Mouse (Mus musculus) activated CD4-positive, CD25-positive, alpha-beta regulatory T cell, adult 4 months (primary cell): ENCODE measurements around the gene Trpc4. TPM values are rescaled to one million over a fixed set of nuclear protein-coding genes. Genes with fewer than 3 reads are reported as not detected.

ENCODE experiments used
- ATAC-seq: one replicate; pipeline ENCODE4 v1.8.0; 2017
- polyA plus RNA-seq, 2 experiments: library from polyadenylated mRNA; unstranded; fragments of 100-300 nt; shearing (Covaris generic); gene quantifications; one replicate each; pipeline ENCODE4 v1.2.1; 2017

Trpc4 gene
- polyA plus RNA-seq: not detected

DNA sequence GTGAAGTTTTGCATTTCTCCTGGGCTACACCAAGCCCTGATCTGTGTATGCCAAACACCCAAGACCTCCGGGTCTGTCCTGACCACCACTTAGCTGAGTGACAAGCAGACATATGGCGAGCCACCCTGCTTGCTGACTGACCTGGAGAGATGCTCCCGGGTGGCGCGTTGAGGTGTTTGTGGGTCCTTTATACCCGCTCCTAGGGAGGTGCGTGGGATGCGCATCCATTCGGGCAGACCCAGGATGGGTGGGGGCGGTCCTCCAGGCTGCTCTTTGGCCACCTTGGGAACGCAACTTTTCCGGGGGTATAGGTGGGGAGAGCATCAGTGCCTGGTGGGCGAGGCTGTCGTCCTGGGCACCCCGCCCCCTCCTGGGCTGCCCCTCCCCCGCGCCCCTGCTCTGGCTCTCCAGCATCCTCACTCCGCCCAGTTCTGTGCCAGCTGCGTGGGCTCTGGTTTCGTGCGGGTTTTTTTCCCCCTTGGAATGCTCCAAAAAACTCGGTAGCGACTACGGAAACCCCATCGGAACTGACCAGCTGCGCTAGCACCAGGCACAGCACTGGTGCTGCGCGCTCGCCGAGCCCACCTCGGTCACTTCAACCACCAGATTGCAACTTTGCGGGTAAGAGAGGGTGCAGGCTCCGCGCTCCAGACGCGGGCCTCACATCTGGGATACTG, at the start of gene Trpc4:
Trpc4 (plus strand) TSS at position 397 of the 677 bp plus-strand sequence.
- no peak for ATAC-seq

DNA sequence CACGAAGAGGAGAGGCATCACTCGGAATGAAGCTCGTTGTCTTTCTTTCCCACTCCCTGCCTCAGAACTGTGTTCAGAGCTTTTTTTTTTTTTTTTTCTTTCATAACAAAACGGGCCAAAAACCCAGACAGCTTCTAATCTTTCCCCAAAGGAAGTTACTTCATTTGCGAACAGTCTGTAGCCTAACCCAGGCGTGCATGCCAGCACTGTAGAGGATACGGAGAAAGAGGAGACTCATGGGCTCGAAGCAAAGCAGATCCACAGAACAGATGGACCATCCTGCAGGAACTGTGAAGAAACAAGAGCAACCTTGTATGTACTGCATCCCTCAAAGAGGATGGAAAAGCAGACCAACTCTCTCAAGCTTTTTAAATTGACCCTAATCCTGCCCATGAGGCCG, 44.3 kb upstream of the Trpc4 start:
- ATAC-seq: no peak

DNA sequence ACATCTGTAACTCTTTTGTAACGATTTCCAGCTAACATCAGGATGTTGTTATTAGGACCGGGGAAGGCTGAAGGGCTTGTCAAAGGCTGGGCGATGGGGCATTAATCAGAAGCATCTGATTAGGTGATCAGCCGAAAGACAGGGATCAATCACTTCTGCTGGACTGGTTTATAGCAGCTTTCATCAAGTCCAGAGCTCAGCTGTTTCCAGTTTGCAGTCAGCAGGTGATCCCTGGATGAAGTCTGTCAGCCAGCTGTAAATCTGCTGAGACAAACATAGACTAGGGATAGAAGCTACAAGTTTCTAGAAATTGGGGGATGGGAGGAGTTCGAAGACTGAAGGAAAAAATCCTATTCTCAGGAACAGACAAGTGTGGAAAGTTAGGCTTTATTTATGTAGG, 20.5 kb upstream of the Trpc4 start:
- ATAC-seq: no peak

DNA sequence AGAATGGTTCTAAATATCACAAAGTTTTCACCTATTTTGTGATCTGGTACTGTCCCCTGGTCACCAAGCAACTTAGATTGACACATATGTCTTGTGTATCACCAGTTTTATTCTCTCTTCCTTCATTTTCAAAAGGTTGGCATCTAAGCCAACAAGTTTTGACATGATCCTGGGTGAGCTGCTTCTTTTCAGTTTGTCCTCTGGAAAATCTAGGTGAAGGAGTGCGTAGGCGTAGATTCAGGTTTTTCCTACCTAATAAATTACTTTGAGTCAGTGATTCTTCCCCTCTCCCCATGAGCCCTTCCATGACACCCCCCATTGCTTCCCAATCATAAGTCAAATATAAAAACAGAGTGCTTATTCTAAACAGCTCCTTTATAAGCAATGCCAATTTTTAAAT, 14.5 kb upstream of the Trpc4 start:
- no peak for ATAC-seq

DNA sequence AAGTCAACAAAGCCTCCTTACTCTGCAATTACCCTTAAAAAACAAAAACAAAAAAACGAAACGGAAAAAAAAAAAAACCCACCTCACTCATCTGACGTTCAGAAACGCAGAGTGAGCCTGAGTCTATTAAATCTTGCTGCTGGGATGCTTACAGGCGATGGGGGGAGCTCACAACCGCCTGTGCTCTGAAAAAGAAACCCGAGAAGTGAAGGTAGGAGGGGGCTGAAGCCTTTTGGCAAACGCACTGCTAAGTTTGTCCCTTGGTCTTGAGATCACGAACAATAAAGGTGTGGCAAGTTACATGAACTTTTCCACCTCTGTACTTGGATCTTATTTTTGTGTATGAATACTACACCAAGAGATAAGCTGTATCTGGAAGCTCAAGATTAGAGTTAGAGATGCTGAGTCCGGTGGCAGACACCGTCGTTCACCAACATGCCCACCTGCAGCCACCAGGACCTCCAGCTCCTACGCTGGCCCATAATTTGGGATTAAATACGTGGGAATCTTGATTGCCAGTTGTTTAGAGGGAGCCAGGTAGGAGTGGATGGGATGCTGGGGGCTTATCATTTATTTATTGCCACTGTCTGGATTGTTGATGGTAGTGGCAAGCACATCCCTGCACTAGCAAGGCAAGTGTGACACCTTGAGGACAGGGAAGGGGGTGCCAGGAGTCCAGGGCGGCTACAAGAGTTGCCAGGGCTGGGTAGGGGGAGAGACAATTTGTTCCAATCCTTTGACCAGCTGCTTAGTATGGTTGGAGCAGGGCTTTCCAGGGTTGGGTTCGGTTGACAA, 794 bp upstream of the Trpc4 start:
- ATAC-seq: no peak

DNA sequence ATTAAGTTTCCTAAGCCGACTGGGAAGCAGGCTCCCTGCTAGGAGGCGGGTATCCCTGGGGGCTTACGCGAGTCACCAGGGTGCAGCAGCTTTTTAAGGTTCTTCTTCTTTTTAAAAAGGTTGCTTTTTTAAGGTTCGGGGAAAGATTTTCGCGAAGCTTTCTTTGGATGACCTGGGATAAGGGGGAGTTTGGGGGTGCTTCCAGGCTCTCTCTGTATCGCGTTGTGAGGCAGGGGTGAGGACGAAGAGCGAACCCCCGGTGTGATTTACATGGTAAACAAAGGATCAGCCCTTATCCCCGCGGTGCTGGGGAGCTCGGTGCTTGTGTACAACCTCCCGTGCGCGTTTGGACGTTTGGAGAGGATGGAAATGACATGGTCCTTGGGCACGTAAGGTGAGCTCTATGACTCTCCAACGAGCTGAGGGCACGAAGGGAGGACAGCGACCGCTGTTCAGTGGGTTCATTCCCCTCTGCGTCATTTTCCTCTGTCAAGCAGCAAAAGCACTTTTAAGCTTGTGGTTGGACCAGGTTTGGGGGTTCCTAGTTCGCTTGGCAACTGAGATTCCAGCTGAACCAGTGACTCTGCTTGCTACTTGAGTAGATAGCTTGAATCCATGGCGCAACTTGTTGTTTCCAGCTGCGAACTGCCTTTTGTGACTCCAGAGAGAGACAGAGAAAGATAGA, 623 bp downstream of the Trpc4 start:
- ATAC-seq: no peak

DNA sequence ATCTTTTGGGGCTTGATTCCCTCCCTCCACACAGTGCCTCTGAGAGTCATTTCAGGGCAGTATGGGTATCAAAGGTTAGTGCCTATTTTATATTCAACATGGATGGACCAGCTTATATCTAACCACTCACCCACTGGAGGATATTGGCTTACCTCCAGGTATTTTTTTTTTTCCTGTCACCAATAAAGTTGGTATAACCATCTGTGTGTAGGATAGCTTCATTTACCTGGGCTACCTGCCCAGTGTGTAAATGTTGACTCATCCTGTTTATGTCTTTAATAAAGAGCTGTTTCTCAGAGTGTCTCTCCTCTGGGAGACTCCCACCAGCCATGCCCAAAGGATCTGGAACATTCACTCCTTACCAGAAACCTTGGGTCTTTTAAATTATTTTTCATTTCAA, 14.9 kb downstream of the Trpc4 start:
- no peak for ATAC-seq

DNA sequence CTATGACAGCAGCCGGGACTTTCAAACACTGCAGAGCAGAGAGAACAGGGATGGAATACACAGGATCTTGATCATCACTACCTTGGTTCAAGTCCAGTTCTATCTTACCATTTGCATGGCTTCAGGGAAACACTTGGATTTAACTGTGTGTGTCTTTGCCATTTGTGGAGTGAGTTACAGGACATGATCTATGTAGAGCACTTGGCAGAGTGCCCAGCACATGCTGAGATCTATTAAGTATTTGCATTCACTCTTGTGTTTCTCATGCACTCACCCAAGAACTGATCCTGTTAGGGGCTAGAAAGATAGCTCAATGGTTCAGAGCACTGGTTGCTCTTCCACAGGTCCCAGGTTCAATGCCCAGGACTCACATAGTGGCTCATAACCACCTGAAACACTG, 21.5 kb downstream of the Trpc4 start:
- ATAC-seq: no peak

DNA sequence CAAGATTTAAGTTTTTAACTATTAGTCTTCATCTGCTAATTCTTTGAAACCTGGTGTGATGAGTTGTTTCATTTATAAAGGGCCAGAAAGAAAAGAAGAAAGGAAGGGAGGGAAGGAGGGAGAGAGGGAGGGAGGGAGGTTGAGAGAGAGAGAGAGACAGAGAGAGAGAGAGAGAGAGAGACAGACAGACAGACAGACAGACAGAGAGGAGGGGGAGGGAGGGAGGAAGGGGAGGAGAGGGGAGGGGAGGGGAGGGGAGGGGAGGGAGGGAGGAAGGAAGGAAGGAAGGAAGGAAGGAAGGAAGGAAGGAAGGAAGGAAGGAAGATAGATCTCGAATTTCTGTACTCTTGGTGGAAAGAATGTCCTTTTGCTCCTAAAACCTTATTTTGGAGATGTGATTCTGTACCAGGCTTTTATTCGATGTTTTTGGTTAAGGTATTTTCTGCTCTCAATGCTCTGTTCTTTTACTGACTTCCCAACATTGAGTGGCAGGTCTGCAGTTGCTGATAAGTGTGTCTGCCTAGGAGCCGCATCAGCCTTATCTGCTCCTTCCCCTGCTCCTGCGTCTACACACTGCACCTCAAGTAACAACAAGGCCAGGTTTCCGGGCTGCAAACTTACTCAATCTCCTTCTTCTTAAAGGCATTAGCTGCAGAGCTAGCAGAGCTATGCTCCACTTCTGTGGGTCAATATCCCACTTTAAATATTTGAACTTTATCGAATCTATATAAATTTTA, 35.3 kb downstream of the Trpc4 start:
- ATAC-seq: no peak

DNA sequence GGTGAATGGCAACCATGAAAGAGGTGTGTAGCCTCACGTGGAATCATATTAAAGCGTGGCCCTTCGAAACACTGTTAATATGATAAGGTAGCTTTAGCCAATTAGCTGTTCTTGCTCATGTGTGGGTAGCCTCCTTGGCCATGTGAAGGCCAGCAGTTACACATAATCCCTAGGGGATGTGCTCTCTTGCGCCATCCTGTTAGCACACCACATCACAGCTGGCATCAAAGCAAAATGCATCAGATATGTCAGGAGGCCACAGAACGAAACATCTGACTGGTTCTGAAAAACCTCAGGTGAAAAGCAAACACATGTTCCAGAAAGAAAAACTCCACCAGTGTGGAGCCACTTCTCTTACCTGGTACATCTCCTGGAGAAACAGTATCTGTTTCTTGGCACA, 45.4 kb downstream of the Trpc4 start:
- no peak for ATAC-seq

DNA sequence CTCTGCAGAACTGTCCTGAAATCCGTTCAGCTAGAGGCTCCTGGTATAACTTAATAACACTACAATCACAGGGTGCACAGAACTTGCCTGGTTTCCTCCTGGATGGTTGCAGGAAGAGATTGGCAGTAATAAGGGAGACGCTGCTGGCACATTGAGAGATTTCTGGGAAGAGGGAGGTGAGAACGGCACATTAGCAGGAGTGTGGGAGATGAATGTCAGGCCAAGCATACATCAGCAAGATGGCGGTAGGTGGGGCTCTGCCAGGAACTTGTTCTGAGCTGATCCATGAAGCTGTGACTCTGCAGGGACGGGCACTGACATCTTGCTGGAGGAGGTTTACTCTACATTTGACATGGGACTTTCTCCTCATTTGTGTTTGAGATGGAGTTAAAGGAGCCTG, 48.6 kb downstream of the Trpc4 start:
- ATAC-seq: no peak

DNA sequence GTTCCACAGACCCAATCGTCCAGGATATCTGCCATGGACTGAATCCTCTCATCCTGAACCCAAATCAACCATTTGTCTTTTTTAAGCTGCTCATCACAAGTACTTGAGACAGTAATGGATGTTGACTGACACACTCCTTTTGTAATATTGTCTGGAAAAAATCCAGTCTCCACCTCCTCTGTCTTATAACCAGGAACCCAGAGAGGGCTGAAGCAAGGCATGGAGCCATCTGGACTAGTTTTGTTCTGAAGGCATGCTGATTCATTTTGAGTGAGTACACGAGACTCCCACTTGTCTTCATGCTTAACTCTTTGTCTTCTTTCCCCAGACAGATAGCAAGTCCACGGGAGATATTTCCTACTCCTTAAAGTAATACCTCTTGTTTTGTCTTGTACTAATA, 54.3 kb downstream of the Trpc4 start:
- ATAC-seq: no peak

DNA sequence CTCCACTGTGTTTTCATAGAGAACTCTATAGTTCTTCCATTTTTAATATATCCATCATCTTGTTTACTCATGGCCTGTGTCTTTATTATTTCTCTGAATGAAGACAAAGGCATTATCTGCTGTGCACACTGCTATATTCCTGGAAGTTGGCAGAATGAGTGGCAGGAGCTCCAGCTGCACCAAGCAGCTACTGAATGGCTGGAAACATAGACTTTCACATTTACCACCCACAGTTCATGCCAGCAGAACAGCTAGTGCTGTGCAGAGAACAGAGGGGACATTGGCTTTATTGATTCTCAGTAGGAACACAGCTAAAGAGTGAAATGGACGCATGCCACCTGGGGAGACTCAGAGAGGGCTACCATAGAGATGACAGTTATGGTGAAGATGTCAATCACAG, 55.6 kb downstream of the Trpc4 start:
- no peak for ATAC-seq

DNA sequence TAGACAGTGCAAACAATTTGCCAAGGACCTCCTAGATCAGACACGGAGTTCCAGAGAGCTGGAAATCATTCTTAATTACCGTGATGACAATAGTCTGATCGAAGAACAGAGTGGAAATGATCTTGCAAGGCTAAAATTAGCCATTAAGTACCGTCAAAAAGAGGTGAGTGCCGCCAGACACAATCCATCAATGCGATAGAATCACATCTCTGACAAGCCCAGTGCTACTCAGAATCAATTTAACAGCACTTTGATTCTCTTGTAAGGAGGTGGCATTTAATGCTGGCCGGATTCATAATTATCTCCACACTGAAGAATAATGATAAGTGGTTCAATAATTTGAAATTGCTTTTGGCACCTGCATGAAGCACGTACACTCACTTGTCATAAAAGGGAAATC, 66.7 kb downstream of the Trpc4 start:
- no peak for ATAC-seq

DNA sequence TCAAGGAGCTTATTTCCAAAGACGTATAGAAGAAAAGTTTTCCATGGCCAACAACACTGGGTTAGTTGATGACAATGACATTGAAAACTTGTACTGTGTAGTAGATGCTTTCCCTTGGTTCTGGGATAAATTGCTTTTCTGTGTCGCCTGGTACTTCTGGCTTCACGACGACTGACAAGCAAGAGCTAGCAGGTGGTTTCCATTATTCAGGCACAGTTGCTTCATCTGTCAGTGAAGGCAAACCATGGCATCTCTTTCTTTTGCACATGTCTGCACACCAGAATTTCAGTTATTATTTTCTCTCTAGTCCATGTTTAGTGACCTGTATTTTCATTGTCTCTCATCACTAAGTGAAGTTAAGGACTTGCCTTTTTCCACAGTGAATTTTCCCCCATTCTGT, 72.6 kb downstream of the Trpc4 start:
- no peak for ATAC-seq

DNA sequence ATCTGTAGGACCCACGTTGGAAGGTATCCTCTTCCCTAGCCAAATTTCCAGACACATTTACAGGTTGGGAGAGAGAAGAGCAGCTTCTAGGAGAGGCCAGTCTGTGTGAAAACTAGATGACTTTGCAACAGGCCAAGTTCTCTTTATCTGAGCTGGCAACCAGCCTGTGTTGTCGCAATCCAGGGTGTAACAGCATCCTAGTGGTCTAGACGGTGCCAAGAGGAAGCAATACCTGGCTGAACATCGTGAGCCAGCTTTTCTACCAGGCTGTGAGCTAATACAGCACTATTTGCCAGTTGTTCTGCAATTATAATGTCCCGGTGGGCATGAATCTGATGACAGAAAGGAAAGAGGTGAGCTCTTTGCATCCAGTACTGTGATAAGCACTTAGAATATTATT, 83.1 kb downstream of the Trpc4 start:
- no peak for ATAC-seq

DNA sequence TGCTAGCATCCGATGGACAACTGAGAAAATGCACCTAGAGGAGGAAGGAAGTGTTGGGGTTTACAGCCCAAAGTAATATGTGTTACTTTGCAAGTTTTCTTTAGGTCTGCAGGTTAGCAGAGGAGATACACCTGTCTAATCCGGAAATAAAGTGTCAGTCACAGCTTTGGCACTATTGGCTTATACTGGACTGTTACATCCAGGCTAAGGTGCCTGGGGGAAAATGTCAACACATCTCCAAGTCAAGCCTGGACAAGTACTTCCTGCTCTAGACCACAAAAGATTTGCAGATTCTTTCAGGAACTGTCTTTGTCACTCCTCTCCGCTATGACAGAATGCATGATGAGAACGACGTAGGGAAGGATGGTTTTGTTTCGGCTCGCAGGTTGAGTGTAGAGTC, 83.6 kb downstream of the Trpc4 start:
- ATAC-seq: no peak

DNA sequence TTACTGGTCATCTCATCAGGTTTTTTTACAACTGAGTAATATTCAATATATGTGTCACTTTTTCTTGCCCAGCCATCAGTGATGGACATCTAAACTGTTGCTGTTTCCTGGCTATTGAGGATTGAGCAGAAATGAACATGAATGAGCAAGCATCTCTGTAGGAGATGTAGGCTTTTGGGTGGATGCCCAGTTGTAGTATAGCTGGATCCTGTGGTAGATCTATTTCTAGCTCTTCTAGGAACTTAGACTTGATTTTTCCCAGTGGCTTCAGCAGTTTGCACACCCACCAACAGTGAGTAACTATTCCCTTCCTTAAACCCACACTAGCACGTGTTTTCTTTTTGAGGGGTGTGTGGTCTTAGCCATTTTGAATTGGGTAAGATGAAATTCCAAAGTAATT, 87.3 kb downstream of the Trpc4 start:
- ATAC-seq: no peak

DNA sequence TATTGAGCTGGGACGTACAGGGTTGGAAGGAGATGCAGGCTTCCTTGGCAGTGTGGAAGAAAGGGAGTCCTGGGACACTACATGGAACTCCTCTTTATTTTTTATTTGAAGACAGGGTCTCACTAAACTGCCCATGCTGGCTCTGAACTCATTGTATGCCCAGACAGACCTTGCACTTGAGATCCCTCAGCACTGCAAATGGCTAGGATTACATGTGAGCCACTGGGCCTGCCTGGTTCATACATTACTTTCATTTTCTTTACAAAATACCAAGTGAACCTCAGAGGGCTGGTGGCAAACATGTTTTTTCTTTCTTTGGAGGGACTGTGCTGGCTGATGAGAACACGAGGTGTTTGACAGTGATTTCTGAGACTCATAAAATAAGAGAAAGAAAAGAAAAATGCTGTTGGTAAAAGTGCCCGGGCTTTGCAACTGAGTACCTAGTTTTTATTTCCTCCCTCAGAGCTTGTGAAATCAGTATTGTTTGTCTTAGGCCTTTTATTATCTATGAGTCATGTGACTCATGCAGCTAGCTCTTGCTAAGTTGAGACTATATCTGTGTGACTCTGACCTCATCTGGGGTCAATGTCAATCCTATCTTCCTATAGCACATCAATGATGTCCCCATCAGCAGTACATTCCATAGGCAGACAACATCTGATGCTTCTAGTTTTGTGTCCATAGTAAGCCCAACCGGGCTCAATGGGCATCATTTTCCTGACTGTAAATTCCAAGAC, 89.1 kb downstream of the Trpc4 start:
- no peak for ATAC-seq

DNA sequence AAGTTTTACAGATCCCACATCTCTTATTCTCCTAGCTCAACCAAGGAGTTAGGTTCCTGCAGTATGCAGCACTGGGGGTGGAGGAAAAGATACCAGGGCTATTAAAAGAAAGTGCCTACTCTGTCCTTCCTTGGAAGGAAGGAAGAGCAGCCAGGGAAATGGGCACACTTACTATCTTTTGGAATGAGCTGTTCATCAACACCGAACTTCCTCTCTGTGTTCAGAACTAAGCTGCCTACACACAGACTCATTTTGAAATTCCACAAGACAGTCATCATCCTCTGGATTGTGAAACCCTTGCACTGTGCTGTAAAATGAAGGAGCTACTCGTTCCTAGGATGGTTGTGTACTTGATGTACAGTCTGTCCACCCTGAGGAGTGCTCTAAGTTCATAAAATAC, 90.6 kb downstream of the Trpc4 start:
- ATAC-seq: no peak

DNA sequence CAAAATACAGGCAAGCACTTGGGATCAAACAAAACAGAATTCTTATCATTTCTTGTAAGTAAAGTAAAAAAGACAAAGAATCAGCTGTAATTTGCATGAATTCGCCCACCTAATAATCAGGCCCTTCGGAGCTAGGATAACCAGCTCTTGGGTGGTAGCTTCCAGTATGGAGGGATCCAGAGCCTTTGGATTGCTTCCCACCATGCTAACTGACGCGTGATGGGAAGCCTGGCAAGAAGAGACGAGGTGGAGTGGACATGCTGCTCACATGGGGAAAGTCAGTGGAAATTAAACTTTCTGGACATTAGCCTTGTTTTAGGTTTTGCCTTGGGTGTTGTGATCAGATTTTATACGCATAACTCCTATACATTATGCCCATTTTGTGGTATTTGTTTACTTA, 93.5 kb downstream of the Trpc4 start:
- no peak for ATAC-seq

DNA sequence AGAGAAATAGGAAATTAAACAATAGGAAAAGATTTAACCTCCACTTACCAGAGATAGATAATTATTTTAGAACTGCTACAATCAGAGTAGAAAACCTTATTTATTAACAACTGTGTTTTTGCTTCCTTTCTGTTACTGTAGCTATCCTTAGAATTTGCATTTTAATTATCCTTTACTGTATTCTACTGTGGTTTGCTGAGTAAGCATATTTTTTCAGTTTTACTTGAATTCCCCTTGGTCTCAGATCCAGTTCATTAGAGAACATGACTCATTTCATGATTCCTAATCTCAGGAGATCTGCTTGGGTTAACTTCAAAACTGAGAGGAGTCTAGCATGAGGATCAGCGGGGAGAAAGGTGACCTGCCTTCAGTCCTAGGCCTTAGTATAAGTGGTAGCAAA, 111.1 kb downstream of the Trpc4 start:
- ATAC-seq: no peak

DNA sequence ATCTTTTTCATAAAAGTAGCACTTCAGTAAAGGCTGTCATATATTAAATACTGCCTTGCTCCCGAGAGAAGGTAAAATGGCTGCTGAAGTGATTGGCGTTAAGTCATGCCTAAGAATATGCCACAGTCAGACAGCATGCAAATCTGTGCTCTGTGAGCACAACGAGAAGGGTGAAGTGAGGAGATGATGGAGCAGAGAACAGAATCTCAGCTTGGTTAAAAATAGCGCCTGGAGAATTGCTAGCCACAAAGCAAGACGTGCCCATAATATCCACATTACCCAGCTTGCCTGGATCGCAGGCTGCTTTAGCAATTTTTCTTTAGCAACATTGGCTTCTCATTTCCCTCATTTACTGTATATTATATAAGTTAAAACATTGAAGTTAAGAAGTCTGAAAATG, 113.3 kb downstream of the Trpc4 start:
- no peak for ATAC-seq
